Mouse (Mus musculus) heart, postnatal 25 days (tissue): ENCODE measurements around the gene Pdzd2. TPM values are rescaled to one million over a fixed set of nuclear protein-coding genes. Genes with fewer than 3 reads are reported as not detected.

ENCODE experiments used
- DNase-seq: peaks from one replicate; pipeline ENCODE4 v3.0.0; 2022; ENCODE audit warnings: low spot score
- intact Hi-C: fragments of 180-260 bp; cut with DNase I; formaldehyde crosslinking; loops from one replicate; pipeline ENCODE4 v1.15.1; 2025
- total RNA-seq, 2 experiments: library from RNA; stranded (reverse); gene quantifications; 2 replicates each; pipeline ENCODE4 v1.2.3; 2021

Pdzd2 gene
- total RNA-seq, 2 experiments from 2014 or later = 93.0 to 118 TPM

DNA sequence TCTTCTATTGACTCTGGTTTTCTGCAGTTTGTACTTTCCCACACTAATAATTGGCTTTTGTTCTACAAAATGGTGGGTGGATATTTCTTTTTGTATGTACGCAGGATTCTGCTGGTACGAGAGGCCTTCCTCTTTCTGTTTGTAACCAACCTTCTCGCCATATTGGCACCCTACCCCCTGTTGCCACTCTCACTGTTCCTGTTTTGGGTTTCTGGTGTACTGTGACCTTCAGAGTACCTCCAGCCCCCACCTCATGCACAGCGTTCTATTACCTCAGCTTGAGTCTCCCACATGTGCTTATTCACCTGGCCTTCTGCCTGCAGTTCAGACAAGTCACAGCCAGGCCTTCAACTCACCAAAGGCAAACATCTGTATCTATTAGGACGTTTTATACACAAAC is 389.9 kb downstream of the Pdzd2 start:
- no peak for DNase-seq
- intact Hi-C loops = no loop called here

DNA sequence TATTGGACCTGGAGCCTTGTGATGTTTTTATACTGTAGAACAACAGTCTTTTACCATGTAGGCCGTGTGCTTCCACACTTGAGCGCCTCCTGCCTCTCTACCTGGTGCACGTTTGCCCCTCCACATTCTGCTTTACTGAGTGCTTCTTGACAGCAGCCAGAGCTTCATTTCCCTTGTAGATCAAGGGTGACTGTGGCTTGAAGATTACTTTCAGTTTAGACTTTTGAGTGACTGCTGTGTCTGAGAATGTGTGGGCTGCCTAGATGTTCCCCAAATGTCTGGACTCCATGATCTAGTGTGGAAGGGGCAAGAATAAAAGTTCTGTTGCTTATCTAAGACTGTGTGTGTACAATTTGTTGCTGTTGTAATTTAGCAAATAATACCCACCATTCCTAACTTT is 390.8 kb downstream of the Pdzd2 start:
- no peak for DNase-seq
- intact Hi-C loops = no loop called here

DNA sequence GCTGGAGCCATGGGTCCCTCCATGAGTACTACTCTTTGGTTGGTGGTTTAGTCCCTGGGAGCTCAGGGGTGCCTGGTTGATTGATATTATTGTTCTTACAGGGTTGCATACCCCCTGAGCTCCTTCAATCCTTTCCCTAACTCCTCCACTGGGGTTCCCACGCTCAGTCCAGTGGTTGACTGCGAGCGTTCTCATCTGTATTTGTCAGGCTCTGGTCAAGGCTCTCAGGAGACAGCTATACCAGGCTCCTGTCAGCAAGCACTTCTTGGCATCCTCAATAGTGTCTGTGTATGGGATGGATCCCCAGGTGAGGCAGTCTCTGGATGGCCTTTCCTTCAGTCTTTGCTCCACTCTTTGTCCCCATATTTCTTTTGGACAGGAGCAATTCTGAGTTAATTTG is 392.8 kb downstream of the Pdzd2 start:
- DNase-seq = no peak
- intact Hi-C loops = no loop called here

DNA sequence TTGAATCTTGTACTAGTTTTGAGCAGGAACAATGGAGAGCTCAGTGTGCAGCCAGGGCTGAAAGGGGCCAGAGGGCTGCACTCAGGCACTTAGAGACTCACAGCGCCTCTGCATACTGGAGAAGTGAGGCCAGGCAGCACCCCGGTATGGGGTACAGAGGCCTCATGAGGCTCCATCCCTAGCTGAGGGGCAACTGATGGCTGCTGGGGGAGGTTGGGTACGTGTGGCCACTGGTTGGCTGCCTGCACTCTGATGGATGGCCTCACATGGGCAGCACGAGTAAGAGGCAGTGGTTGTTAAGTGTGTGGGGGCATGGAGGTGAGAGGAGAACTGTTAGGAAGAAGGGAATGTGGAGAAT is 398.3 kb downstream of the Pdzd2 start:
- intact Hi-C loops = no loop called here
- DNase-seq = no peak

DNA sequence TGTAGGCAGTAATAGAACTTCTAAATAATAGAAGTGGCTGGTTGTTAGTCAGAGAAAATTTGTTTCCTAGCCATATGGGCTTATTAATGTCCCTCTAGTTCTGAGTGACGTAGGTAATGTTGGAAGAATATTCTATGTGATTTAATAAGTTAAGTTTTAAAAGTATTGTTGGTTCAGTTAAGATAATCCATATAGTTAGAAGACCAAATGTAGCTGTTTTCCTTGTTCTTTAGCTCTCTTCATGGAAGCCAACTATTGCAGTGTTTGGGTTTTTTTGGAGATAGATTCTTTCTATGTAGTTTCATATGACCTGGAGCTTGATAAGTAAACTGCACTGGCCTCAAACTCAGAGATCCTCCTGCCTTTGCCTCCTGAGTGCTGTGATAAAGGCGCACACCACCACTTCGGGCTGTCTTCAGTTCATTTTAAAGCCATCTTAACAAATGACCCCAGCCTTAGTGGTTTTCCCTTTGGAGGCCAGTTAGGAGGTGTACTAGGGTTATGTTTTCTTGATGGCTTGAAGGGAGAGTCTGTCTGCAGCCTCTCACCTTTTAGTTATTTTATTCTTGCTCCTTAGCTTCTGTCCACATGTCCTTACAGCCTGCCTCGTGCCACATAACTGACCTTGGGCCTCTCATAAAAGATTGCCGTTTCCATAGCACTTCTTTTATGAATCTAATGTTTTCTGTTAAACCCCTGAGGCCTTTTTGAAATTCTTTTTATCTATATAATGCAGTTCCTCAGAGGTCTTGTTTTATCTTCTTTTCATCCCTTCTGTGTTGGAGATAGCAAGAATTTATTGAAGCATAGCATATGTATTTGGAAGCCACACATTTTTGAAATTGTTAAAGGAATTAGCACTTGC is 399.0 kb downstream of the Pdzd2 start:
- DNase-seq = no peak
- intact Hi-C loops = no loop called here

DNA sequence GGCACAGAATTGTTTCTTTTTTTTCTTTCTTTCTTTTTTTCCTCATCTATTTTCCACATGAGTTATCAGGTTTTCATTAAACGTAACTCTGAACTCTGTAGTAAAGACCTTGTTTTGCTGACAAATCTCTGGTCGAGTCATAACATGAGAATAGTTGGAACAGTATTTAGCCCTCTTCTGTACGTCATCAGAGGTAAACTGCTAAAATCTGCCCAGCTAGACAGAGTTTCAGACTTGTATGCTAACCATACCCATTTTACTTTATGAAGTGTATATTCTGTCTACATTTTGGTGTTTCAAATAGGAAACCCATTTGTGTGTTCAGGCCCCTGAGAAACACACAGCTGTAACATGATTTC is 402.0 kb downstream of the Pdzd2 start:
- no peak for DNase-seq
- intact Hi-C loops = no loop called here

DNA sequence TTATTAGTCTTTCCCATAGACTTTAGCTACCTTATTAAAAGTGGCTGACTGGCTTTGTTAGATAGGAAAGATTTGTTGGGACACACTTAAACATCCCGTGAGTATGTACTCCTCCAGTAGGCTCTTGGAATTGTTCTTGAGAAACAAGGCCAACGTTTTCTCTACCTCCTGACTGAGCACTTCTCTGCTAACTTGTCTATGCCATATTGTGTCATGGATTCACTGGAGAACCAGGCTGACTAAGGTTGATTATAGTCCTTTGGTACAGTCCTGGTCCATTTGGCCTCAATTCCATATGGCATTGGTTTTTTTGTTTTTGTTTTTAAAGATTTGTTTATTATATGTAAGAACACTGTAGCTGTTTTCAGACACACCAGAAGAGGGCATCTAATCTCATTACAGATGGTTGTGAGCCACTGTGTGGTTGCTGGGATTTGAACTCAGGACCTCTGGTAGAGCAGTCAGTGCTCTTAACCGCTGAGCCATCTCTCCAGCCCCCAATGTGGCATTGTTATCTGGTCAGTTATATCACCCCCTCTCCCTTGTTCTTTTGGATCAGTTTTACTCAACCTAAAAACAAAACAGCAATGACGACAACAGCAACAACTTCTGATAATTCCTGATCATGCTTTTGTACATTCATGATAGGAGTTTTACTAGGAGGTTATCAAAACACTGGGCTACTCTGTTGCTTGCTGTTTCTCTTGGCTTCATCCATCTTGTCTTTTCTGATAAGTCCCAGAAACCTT is 402.5 kb downstream of the Pdzd2 start:
- intact Hi-C loops = no loop called here

DNA sequence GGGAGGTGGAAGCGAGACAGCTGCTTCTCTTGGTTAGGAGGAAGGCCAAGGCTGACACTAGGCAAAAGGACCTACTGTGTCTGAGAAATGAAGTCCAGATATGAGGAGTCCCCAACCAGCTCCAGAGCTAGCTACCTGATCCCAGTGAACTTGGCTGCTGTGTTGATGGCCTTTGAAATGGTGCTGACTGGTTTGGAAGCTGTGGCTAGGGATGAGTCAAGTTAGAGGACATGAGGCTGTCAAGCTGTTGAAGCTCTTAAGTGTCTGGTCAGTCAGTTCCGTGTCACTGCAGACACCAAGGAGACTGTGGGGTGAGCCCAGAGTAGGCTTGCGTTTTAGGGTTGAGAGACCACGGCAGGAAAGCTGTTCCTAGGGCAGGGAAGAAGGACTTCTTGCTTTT is 405.3 kb downstream of the Pdzd2 start:
- intact Hi-C loops = no loop called here
- no peak for DNase-seq

More for the DNA sequence above, 402.5 kb downstream of the Pdzd2 start:
- no peak for DNase-seq

DNA sequence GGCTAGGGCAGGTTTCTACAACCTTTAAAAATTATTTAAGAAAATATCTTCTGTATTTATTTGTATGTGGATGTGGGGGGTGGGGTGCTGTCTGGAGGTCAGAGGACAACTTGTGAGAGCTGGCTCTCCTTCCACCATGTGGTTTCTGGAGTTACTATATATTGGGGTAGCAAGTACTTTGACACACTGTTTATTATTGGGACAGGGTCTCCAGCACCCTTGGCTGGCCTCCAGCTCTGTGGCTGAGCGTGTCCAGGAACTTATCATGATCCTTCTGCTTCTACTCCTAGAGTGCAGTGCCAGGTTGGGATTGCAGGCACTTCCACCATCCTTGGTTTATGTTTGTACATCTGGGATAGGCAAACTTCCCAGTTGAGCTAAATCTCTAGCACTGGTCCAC is 408.4 kb downstream of the Pdzd2 start:
- DNase-seq = no peak
- intact Hi-C loops = no loop called here

DNA sequence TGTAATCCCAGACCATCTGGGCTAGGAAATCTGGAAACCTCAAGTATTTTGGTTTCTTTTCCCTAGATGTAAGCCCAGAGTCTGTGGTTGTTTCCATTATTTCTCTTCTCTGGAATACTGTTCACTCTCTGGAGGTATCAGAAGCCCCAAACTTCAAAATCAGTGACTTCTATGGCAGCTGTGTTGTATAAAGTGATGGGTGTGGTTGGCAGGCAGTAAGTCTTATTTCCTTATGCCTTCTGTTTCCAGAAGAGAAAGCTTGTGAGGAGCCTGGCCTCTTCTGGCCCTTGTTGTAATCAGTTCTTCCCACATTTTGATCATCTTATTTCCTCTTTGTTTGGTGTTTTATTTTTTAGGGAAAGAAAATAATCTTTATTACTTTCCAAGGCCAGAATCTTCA is 408.8 kb downstream of the Pdzd2 start:
- DNase-seq = no peak
- intact Hi-C loops = no loop called here

DNA sequence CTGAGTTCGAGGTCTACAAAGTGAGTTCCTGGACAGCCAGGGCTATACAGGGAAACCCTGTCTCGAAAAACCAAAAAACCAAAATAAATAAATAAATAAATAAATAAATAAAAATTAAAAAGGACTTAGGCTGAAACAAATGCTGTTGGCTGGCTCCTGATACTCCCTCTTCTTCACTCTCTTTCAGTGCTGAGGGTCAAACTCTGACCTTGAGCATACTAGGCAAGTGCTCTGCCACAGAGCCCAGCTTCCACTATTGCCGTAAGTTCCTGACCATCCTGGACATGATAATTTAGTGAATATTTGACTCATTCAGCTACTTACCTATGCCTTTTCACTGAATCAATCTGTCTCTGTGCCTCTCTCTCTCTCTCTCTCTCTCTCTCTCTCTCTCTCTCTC is 409.3 kb downstream of the Pdzd2 start:
- DNase-seq = no peak
- intact Hi-C loops = no loop called here

DNA sequence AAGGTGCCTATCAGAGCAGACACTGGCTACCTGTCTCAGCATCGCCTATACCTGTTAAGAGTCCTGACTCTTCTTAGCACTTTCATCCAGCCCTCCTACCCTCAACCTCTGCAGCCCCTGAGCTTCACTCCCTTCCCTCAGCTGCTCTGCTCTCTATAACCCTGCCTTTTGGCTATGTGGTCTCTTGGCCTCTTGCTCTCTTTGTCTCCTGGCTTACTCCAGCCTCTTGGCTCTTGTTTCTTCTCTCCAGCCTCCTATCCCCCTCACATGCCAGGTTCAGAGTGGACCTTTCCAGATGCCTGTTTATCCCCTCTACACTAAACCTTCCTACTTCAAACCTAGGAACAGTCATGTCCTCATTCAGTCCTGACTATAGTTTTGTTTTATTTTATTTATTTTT is 415.4 kb downstream of the Pdzd2 start:
- no peak for DNase-seq
- intact Hi-C loops = loop anchor here (5.0 kb wide), 2 partner anchors 33 to 117 kb away; partner anchors contain the start of gene Mtmr12

DNA sequence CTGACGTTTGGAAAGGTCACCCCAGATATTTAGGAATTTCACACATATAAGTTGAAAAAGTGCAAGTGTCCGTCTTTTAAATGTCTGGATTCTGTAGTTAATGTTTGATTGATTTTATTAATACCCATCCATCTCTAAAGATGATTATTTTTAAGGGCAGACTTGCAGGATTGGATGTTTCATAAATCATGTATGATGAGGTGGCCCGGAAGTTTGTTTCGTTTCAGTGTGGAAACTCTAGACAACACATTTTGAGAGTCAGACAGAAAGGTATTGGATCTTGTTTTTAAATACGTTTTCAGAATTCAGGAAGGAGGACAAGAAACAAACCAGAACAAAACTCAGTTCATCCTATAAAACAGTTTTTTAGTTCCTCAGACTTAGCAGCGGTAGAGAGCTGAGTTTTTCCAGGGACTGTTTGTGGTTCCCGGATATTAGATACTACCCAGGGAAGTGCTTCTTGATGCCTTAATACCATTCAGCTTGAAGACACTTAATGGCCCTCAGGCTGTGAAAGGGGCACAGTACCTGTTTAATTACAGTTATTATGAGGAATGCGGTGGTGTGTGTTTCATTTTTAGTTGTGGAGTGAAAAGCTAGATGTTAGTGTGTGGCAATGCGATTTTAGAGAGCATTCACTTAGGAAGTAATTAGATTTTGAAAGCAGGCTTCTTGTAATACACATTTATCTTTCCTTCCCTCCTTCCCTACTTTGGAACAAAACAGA is 416.9 kb downstream of the Pdzd2 start:
- DNase-seq = no peak
- intact Hi-C loops = loop anchor here (5.0 kb wide), 2 partner anchors 34 to 116 kb away; partner anchors contain the start of gene Mtmr12

DNA sequence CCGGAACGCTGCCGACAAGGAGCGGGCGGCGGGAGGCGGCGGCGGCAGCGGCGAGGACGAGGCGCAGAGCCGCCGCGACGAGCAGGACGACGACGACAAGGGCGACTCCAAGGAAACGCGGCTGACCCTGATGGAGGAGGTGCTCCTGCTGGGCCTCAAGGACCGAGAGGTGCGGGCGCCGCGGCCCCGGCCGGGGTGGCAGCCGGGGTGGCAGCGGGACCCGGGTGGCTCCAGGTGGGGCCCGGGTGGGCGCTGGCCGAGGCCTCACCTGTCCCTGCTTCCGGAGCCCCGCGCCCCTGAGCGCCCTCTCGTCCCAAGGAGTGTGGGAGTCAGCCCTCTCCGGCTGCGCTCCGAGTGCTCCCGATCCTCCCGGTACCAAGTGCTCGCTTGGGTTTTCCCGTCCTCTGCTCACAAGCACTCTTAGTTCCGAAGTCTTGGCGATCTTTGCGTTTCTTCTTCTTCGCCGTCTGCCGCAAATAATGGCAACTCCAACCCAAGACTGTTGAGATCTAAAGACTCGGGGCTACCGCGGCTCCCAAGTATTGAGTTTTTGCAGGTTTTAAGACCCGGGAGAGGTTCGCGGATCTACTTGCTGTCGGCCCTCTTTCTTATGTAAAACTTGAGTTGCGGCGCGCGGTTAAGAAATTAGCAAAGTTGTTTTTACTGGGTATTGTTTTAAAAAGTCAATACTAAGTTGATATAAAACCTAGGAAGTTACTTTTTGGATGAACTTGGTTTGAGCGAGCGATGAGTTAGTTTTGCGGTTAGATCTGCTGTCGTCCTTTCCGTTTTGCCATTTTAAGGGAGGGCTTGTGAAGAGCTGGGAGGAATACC is 417.7 kb downstream of the Pdzd2 start, which contains the start of gene 1810049J17Rik:
Gene 1810049J17Rik (minus strand): TSS at position 112 of the 834 bp plus-strand sequence.
- DNase-seq = peak; percentile 25
- intact Hi-C loops = loop anchor here (5.0 kb wide), 2 partner anchors 35 to 115 kb away; partner anchors contain the start of gene Mtmr12

DNA sequence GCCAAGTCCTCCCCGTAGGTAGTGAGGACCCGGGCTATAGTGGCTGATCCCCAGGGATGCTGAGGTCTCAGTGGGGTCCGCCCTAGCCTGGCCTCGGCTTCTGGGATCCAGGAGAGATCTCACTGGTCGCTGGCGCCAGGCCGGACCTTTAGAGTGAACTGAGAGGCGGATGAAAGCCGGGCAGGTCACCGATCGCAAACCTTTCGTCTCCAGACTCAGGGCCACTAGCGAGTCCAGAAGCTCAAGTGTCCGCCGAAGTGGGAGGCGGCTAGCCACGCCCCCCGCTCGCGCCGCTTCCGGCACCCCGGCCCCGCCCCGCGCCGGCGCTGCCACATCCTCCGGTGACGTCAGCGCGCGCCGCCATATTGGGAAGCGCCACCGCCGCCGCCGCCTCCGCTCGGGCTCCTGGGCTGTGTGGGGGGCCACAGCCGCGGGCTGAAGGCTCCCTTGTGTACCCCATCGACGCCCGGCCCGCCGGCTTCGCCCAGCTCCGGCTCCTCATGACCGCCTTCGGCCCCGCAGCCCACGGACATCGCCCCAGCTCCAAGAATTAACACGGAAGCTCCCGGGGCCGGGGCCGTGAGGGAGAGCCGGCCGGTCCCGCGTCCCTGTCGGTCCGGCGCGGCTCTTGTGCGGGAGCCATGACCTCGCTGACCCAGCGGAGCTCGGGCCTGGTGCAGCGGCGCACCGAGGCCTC is 418.5 kb downstream of the Pdzd2 start, which contains the start of gene Golph3:
Gene Golph3 (plus strand): TSS at position 360 of the 697 bp plus-strand sequence.
- DNase-seq = peak; percentile 88
- intact Hi-C loops = loop anchor here (5.0 kb wide), 2 partner anchors 36 to 114 kb away; partner anchors contain the start of gene Mtmr12

DNA sequence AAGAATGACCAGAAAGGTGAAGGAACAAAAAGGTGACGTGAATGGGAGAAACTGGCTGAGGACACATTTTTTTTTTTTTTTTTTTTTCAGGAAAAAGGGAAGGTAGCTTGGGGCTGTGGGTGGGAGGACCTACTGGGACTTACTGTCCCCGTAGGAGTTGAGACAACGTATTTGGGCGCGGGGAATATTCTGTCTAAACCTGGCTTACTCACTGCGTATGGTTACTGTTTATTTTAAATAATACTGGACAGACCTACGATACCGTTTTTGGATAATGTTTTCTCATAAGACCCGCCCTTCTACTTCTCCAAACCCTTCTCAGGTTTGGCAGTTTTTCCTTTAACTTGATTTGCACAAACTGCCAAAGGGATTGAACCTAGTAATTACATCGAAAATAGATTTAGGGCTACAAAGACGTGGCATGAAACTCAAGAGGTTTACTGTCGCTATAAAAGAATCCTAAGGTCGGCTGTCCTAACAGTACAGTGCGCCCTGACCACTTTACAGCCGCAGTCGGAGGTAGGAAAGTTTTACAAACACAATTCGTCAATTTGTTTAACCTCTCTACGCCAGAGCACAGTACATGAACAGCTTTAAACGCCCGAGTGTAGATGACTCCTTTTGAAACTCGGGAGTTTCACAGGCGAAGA is 419.2 kb downstream of the Pdzd2 start:
- DNase-seq = no peak
- intact Hi-C loops = loop anchor here (5.0 kb wide), 2 partner anchors 37 to 113 kb away; partner anchors contain the start of gene Mtmr12

DNA sequence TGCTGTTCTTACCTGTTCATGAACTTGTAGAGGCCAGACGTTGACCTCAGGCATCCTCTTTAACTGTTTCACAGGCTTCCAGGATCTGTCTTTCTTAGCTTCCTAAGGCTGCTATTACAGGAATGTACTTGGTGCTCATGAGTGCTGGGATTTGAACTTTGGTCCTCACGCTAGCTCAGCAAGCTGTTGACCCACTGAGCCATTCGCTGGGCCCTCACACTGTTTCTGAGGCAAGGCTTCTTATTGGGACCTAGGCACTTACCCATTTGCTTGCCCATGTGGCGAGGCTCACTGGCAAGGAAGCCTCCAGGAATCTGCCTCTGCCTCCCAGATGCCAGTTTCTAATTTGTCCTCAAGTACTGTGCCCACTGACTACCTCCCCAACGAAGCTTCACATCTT is 419.8 kb downstream of the Pdzd2 start:
- intact Hi-C loops = loop anchor here (5.0 kb wide), 2 partner anchors 37 to 113 kb away; partner anchors contain the start of gene Mtmr12
- no peak for DNase-seq

DNA sequence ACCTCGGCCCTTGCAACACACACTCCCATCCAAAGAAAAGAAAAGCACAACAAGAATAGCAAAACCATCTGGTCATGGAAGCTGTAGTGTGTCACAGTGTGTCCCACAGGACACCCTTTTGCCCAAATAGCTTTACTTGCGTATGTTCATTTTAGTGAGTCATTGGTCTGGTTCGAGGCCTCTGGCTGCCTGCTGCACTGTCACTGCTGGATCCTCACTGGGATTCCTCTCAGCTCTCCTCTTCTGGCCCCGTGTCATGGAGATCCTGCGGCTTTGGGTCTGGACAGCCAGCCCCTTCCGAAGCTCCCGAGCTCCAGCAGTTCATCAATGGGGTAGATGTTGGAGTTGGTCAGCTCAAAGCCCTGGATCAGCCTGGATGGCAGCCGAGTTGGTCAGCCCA is 421.3 kb downstream of the Pdzd2 start:
- DNase-seq = no peak
- intact Hi-C loops = no loop called here
